Mouse (Mus musculus) C2C12 (cell line): ENCODE data around the gene Map4k5.

ENCODE experiments used
- CTCF ChIP-seq: IDR thresholded peaks from one replicate; pipeline ENCODE4 v1.5.1; 2011; ENCODE audit not compliant: control insufficient read depth, insufficient read depth, insufficient read length
- USF1 ChIP-seq: IDR thresholded peaks from one replicate; pipeline ENCODE4 v1.6.1; 2011; ENCODE audit warnings: low read depth, mild to moderate bottlenecking, control low read depth, moderate library complexity

GRCm38 (mm10) chr12:69767476-69768258 is 125.3 kb downstream of the Map4k5 start:
- TF ChIP-seq CTCF (no peak), USF1 (no peak)
